Mouse (Mus musculus) stomach, embryonic 15.5 days (tissue): ENCODE data around the gene Clec2d. TPM values are rescaled to one million over a fixed set of nuclear protein-coding genes. Genes with fewer than 3 reads are reported as not detected.

ENCODE experiments used
- ATAC-seq: fragments of 200-750 bp; cut with Nextera tagmentation; 2 replicates; pipeline ENCODE4 v1.8.0; 2017; ENCODE audit warnings: low read depth, moderate number of reproducible peaks, moderate TSS enrichment; ENCODE audit not compliant: insufficient read depth, low FRiP score
- H3K27ac ChIP-seq: fragments of 300-500 bp; sonication (generic); 2 replicates; pipeline ENCODE4 v1.5.1; 2015; ENCODE audit warnings: mild to moderate bottlenecking, inconsistent platforms
- H3K27me3 ChIP-seq: fragments of 300-500 bp; sonication (generic); replicated peaks from 2 replicates; pipeline ENCODE4 v1.6.1; 2015; ENCODE audit warnings: inconsistent platforms
- H3K36me3 ChIP-seq: fragments of 300-500 bp; sonication (generic); 2 replicates; pipeline ENCODE4 v1.6.1; 2015; ENCODE audit warnings: inconsistent platforms
- H3K4me1 ChIP-seq: fragments of 300-500 bp; sonication (generic); 2 replicates; pipeline ENCODE4 v1.6.1; 2015; ENCODE audit warnings: inconsistent platforms
- H3K4me2 ChIP-seq: fragments of 300-500 bp; sonication (generic); 2 replicates; pipeline ENCODE4 v1.6.1; 2015; ENCODE audit warnings: mild to moderate bottlenecking, inconsistent platforms
- H3K4me3 ChIP-seq: fragments of 300-500 bp; sonication (generic); replicated peaks from 2 replicates; pipeline ENCODE4 v1.5.1; 2015; ENCODE audit warnings: inconsistent platforms
- H3K9ac ChIP-seq: fragments of 300-500 bp; sonication (generic); 2 replicates; pipeline ENCODE4 v1.6.1; 2015; ENCODE audit warnings: inconsistent platforms
- H3K9me3 ChIP-seq: fragments of 300-500 bp; sonication (generic); 2 replicates; pipeline ENCODE4 v1.6.1; 2016; ENCODE audit warnings: inconsistent platforms
- WGBS: fragments of 180-500 bp; shearing (Covaris S2); methylation state at CpG from one replicate; pipeline ENCODE4 v1.1.7; 2015; 5-methylcytosine and 5-hydroxymethylcytosine counted together
- microRNA-seq: library from miRNA; unstranded; fragments of <30 nt; microRNA quantifications from one replicate; pipeline ENCODE4, GENCODE M21; 2016
- polyA plus RNA-seq: library from polyadenylated mRNA; unstranded; fragments of >200 nt; fragmentation: Nextera tagmentation; extraction: Ambion mirVana; gene quantifications from 2 replicates; pipeline ENCODE4 v1.2.1, GENCODE M21; 2015

Clec2d gene
- polyA plus RNA-seq, 1 experiment from 2014 or later, result 0.85 TPM

GRCm38 (mm10) chr6:129229774-129230578, 49.6 kb downstream of the Clec2d start:
- peak; percentile 80 for ATAC-seq
- WGBS, result 25% methylated on average over 3 of the region's 3 CpGs
- Histone ChIP-seq H3K9ac (no peak overlapping the region), H3K27me3 (no peaks in the 10 kb centered on the region), H3K4me3 (no peak overlapping the region), H3K9me3 (no peaks in the 10 kb centered on the region), H3K4me2 (no peak overlapping the region), H3K27ac (peak overlapping the region; percentile 96), H3K36me3 (no peaks in the 10 kb centered on the region), H3K4me1 (0 out of 2 replicates have a peak, but pooled peaks cover 11% of the 10 kb centered on the region)

DNA sequence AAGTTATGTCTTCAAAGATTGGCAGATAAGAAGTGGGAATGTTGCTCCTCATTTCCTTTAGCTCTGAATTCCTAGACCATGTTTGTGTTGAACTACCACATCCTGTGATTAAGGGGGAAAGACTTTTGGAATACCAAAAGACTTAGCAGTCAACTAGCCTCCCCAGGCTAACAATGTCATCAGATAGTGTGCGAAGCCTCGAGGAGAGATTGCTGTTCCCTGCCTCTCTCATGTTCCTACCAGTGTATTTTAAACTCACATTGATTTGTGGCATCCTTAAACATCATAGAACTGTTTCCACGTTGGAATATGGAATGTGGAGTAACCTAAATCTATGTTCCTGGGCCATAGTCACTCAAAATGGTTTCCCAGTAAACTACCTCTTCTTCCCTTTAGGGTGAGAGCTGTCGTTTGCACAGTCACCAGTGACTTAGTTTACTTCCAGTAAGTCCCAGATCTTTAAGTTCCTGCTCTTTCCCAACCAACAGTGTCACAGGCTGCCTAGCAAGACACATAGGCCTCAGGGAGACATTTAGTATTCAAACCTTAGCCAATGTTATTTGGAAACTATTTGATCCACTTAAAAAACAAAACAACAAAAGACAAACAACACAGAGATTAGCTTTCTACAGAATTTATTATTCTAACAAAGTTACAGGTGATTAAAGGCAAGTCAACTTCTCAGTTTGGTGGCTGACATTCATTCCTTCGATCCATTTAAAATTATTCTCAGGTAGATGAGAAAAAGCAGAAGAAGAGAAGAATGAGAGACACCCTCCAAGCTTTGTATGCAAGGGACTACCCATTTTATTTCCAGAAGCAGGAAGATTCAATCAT, 51.8 kb downstream of the Clec2d start:
- no peak overlapping the region for H3K4me2 ChIP-seq
- 0 out of 2 replicates have a peak, but pooled peaks cover 20% of the 10 kb centered on the region for H3K4me1 ChIP-seq
- no peaks in the 10 kb centered on the region for H3K36me3 ChIP-seq
- 65% methylated on average over 5 of the region's 5 CpGs for WGBS
- no peaks in the 10 kb centered on the region for H3K27me3 ChIP-seq
- no peak overlapping the region for H3K4me3 ChIP-seq
- ATAC-seq, result no peak
- no peaks in the 10 kb centered on the region for H3K9me3 ChIP-seq
- H3K27ac ChIP-seq, result peak overlapping the region; percentile 51
- no peak overlapping the region for H3K9ac ChIP-seq

DNA sequence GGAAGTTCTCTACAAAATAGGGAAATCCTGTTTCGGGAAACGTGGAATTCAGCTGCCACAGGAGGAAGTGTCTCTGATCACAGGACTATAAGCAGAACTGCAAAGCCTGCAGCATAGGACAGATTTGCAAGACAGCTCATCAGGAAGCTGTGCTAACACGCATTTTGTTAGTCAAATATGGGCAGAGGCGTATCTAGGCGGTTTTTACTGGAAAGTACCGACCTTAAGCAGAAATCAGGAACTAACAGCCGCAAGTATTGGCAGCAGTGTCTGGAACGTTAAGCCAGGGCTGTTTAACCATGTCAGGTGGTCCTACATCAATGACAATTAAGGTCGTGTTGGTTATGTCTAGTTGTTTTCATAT, 52.4 kb downstream of the Clec2d start:
- Histone ChIP-seq H3K27me3 (no peaks in the 10 kb centered on the region), H3K36me3 (no peaks in the 10 kb centered on the region), H3K27ac (peak overlapping the region; percentile 49), H3K9ac (no peak overlapping the region), H3K4me3 (no peak overlapping the region), H3K9me3 (no peaks in the 10 kb centered on the region), H3K4me1 (0 out of 2 replicates have a peak, but pooled peaks cover 22% of the 10 kb centered on the region), H3K4me2 (no peak overlapping the region)
- ATAC-seq, result no peak
- WGBS, result 60% methylated on average over 9 of the region's 9 CpGs

GRCm38 (mm10) chr6:129233366-129233954, 53.0 kb downstream of the Clec2d start:
- no peaks in the 10 kb centered on the region for H3K9me3 ChIP-seq
- H3K27me3 ChIP-seq, result no peaks in the 10 kb centered on the region
- H3K27ac ChIP-seq, result peak overlapping the region; percentile 46; the same call in 1 of the 2 replicates
- no peak for ATAC-seq
- H3K9ac ChIP-seq, result no peak overlapping the region
- no peak overlapping the region for H3K4me3 ChIP-seq
- H3K36me3 ChIP-seq, result no peaks in the 10 kb centered on the region
- 77% methylated on average over 6 of the region's 6 CpGs for WGBS
- H3K4me2 ChIP-seq, result no peak overlapping the region; the same call in 1 of the 2 replicates
- 0 out of 2 replicates have a peak, but pooled peaks cover 22% of the 10 kb centered on the region for H3K4me1 ChIP-seq

DNA sequence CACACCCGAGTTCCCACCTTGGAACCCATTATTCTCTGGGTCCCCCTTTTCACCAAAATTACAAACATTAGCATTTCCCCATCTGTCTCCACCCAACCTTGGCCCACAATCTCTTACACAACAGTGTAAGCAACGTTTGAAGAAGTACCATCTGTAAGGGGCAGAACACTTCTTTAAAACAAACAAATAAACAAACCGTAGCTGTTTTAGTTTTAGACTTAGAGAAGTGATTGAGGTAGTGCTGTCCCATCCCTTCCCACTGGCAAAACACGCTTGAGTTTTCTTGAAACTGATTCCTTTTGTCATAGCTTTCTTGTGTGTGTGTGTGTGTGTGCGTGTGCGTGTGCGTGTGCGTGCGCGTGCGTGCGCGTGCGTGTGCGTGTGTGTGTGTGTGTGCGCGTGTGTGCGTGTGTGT, 53.5 kb downstream of the Clec2d start:
- Histone ChIP-seq H3K4me2 (no peak overlapping the region), H3K4me1 (0 out of 2 replicates have a peak, but pooled peaks cover 21% of the 10 kb centered on the region), H3K4me3 (no peak overlapping the region), H3K27me3 (no peaks in the 10 kb centered on the region), H3K9me3 (no peaks in the 10 kb centered on the region), H3K36me3 (no peaks in the 10 kb centered on the region), H3K27ac (peak overlapping the region; percentile 46; the same call in 1 of the 2 replicates), H3K9ac (no peak overlapping the region)
- no peak for ATAC-seq
- WGBS, result 81% methylated on average over 18 of the region's 18 CpGs

GRCm38 (mm10) chr6:129234456-129235360, 54.3 kb downstream of the Clec2d start:
- Histone ChIP-seq H3K9ac (no peak overlapping the region), H3K4me3 (no peak overlapping the region), H3K4me2 (no peak overlapping the region), H3K27ac (peak overlapping the region; percentile 46), H3K36me3 (no peaks in the 10 kb centered on the region), H3K27me3 (no peaks in the 10 kb centered on the region), H3K4me1 (0 out of 2 replicates have a peak, but pooled peaks cover 19% of the 10 kb centered on the region), H3K9me3 (no peaks in the 10 kb centered on the region)
- 58% methylated on average over 8 of the region's 8 CpGs for WGBS
- peak; percentile 12; the same call in 1 of the 2 replicates for ATAC-seq

GRCm38 (mm10) chr6:129235855-129236461, 55.5 kb downstream of the Clec2d start:
- no peaks in the 10 kb centered on the region for H3K27me3 ChIP-seq
- no peak for ATAC-seq
- H3K36me3 ChIP-seq, result no peaks in the 10 kb centered on the region
- H3K4me3 ChIP-seq, result no peak overlapping the region
- WGBS, result 70% methylated on average over 5 of the region's 5 CpGs
- 0 out of 2 replicates have a peak, but pooled peaks cover 14% of the 10 kb centered on the region for H3K4me1 ChIP-seq
- no peak overlapping the region for H3K4me2 ChIP-seq
- no peaks in the 10 kb centered on the region for H3K9me3 ChIP-seq
- no peak overlapping the region for H3K9ac ChIP-seq
- peak overlapping the region; percentile 46 for H3K27ac ChIP-seq

Small RNA genes within 50 kb of the gene (microRNA-seq; reads per million reads assigned to microRNA genes)
- gene Gm27514, result not detected

Other genes with a start within 250 kb of the Clec2d start
- gene Clec2g, start 246.2 kb upstream of the Clec2d start, polyA plus RNA-seq, result 0.08 and 0.33 TPM in 2 replicates
- gene Klrb1f, start 134.7 kb upstream of the Clec2d start, polyA plus RNA-seq, result 0.32 TPM in 2 replicates
- gene Clec2e, start 79.7 kb upstream of the Clec2d start, polyA plus RNA-seq, result 2.3 and 2.7 TPM in 2 replicates
- 0.40 and 0.59 TPM in 2 replicates for gene Cd69, start 94.8 kb downstream of the Clec2d start, polyA plus RNA-seq
- gene 4922502D21Rik, start 151.2 kb downstream of the Clec2d start, polyA plus RNA-seq, result not detected in 2 replicates
- 1.9 and 2.6 TPM in 2 replicates for gene Clec12a, start 162.1 kb downstream of the Clec2d start, polyA plus RNA-seq
- gene Clec12b, start 205.3 kb downstream of the Clec2d start, polyA plus RNA-seq, result 0.19 TPM in 1 of 2 replicates, not detected in the other
- 1.2 and 1.6 TPM in 2 replicates for gene Clec1b, start 216.7 kb downstream of the Clec2d start, polyA plus RNA-seq
- gene Clec9a, start 228.2 kb downstream of the Clec2d start, polyA plus RNA-seq, result 0.12 and 0.13 TPM in 2 replicates